Mouse (Mus musculus) olfactory bulb, adult 2 months (tissue): ENCODE data around the gene Olfml2a.

Experiments used
- CTCF ChIP-seq: fragments of 200-500 bp; IDR thresholded peaks from 2 replicates; pipeline ENCODE4 v1.5.1; 2012; ENCODE audit warnings: low read depth, mild to moderate bottlenecking, low read length, moderate library complexity; ENCODE audit not compliant: insufficient read depth
- POLR2A ChIP-seq: fragments of 200-500 bp; IDR thresholded peaks from 2 replicates; pipeline ENCODE4 v1.6.1; 2012; ENCODE audit warnings: mild to moderate bottlenecking, low read depth, low read length, moderate library complexity; ENCODE audit not compliant: insufficient read depth

GRCm38 (mm10) chr2:38986580-38986979, 54.8 kb downstream of the Olfml2a start:
- TF ChIP-seq POLR2A (no peak), CTCF (no peak)
